Mouse (Mus musculus) erythroblast, embryonic 14.5 days (primary cell): Measurements from ENCODE around the gene Phlda2.

Source experiments
- GATA1 ChIP-seq: IDR thresholded peaks from 2 replicates; pipeline ENCODE4 v1.6.1; 2012; ENCODE audit warnings: low read length, inconsistent platforms, mixed read lengths
- TAL1 ChIP-seq: IDR thresholded peaks from 3 replicates; pipeline ENCODE4 v1.6.1; 2012; ENCODE audit warnings: low read length, inconsistent platforms, mixed read lengths

- TF ChIP-seq GATA1 (no peak), TAL1 (no peak)
Observed at GRCm38 (mm10) chr7:143469946-143470345, 33.0 kb downstream of the Phlda2 start.
